Mouse (Mus musculus): ENCODE results near the gene Sly. TPM values are rescaled to one million over a fixed set of nuclear protein-coding genes. Genes with fewer than 3 reads are reported as not detected.

Gene Sly
- not detected for polyA plus RNA-seq (2017; shearing (Covaris generic))

DNA sequence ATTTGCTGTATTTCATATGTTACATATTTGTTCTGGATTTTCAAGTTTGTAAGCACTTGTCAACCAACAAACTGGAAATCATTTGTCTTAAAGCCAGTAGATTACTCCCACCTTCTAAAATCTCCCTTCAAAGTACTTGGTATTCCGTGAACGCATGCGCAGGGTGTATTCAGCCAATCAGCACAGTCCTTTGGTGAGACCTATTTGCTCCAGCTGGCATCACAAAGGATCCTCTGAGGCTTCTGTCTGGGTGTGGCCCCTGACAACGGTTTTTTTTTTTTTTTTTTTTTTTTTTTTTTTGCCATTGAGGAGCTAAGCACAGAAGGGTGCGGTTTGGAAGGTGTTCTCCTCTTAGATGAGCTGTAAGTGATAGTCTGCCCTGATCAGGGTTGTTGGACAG lies at the start of gene Sly:
TSS of gene Sly (plus strand) at position 301 of the 400 bp plus-strand sequence.

